Mouse (Mus musculus) midbrain, embryonic 12.5 days (tissue): ENCODE results near the gene Smad6. TPM values are rescaled to one million over a fixed set of nuclear protein-coding genes. Genes with fewer than 3 reads are reported as not detected.

Source experiments
- ATAC-seq: fragments of 200-750 bp; cut with Nextera tagmentation; 2 replicates; pipeline ENCODE4 v1.8.0; 2017; ENCODE audit warnings: low read depth, moderate TSS enrichment, moderate library complexity; ENCODE audit not compliant: low FRiP score
- H3K27ac ChIP-seq: fragments of 300-500 bp; sonication (generic); replicated peaks from 2 replicates; pipeline ENCODE4 v1.5.1; 2016; ENCODE audit warnings: mild to moderate bottlenecking
- H3K27me3 ChIP-seq: fragments of 300-500 bp; sonication (generic); 2 replicates; pipeline ENCODE4 v1.6.1; 2016; ENCODE audit warnings: mild to moderate bottlenecking
- H3K36me3 ChIP-seq: fragments of 300-500 bp; sonication (generic); 2 replicates; pipeline ENCODE4 v1.6.1; 2016
- H3K4me1 ChIP-seq: fragments of 300-500 bp; sonication (generic); 2 replicates; pipeline ENCODE4 v1.6.1; 2016
- H3K4me2 ChIP-seq: fragments of 300-500 bp; sonication (generic); replicated peaks from 2 replicates; pipeline ENCODE4 v1.6.1; 2016; ENCODE audit warnings: mild to moderate bottlenecking, moderate library complexity
- H3K4me3 ChIP-seq: fragments of 300-500 bp; sonication (generic); 2 replicates; pipeline ENCODE4 v1.5.1; 2016; ENCODE audit warnings: mild to moderate bottlenecking
- H3K9ac ChIP-seq: fragments of 300-500 bp; sonication (generic); replicated peaks from 2 replicates; pipeline ENCODE4 v1.6.1; 2016; ENCODE audit warnings: mild to moderate bottlenecking, moderate library complexity
- H3K9me3 ChIP-seq: fragments of 300-500 bp; sonication (generic); 2 replicates; pipeline ENCODE4 v1.6.1; 2016; ENCODE audit warnings: mild to moderate bottlenecking
- WGBS: fragments of 180-500 bp; shearing (Covaris S2); methylation state at CpG from one replicate; pipeline ENCODE4 v1.1.7; 2016; 5-methylcytosine and 5-hydroxymethylcytosine counted together
- polyA plus RNA-seq: library from polyadenylated mRNA; unstranded; fragments of >200 nt; fragmentation: Nextera tagmentation; extraction: Ambion mirVana; gene quantifications from 2 replicates; pipeline ENCODE4 v1.2.1, GENCODE M21; 2016

The Smad6 gene
- polyA plus RNA-seq, 1 experiment from 2014 or later = 7.8 TPM

GRCm38 (mm10) chr9:63919001-63919555 is 102.8 kb downstream of the Smad6 start:
- WGBS = 86% methylated on average over 18 of the region's 18 CpGs
- Histone ChIP-seq H3K27ac (no peak overlapping the region), H3K9me3 (no peaks in the 10 kb centered on the region)

GRCm38 (mm10) chr9:63918245-63918644 is 103.6 kb downstream of the Smad6 start:
- no peak for ATAC-seq
- WGBS = 63% methylated on average over 4 of the region's 4 CpGs
- Histone ChIP-seq H3K9me3 (no peaks in the 10 kb centered on the region), H3K4me1 (no peaks in the 10 kb centered on the region; the same call in 1 of the 2 replicates), H3K9ac (no peak overlapping the region), H3K4me3 (no peak overlapping the region), H3K27me3 (0 out of 2 replicates have a peak, but pooled peaks cover 7% of the 10 kb centered on the region), H3K4me2 (no peak overlapping the region), H3K36me3 (no peaks in the 10 kb centered on the region), H3K27ac (no peak overlapping the region)

More at GRCm38 (mm10) chr9:63919001-63919555, 102.8 kb downstream of the Smad6 start:
- Histone ChIP-seq H3K9ac (no peak overlapping the region), H3K36me3 (no peaks in the 10 kb centered on the region), H3K4me2 (no peak overlapping the region), H3K27me3 (0 out of 2 replicates have a peak, but pooled peaks cover 7% of the 10 kb centered on the region), H3K4me1 (no peaks in the 10 kb centered on the region; the same call in 1 of the 2 replicates), H3K4me3 (no peak overlapping the region)
- ATAC-seq = no peak

- Histone ChIP-seq H3K9me3 (no peaks in the 10 kb centered on the region), H3K9ac (no peak overlapping the region), H3K27ac (no peak overlapping the region), H3K4me3 (no peak overlapping the region), H3K36me3 (no peaks in the 10 kb centered on the region), H3K27me3 (0 out of 2 replicates have a peak, but pooled peaks cover 7% of the 10 kb centered on the region), H3K4me2 (no peak overlapping the region), H3K4me1 (peaks cover 3% of the 10 kb centered on the region; the same call in 1 of the 2 replicates)
- ATAC-seq = no peak
- WGBS = 79% methylated on average over 6 of the region's 6 CpGs
Observed at GRCm38 (mm10) chr9:63916441-63916840, 105.4 kb downstream of the Smad6 start.

GRCm38 (mm10) chr9:63915976-63916375 is 105.9 kb downstream of the Smad6 start:
- Histone ChIP-seq H3K4me2 (no peak overlapping the region), H3K9ac (no peak overlapping the region), H3K4me3 (no peak overlapping the region), H3K9me3 (no peaks in the 10 kb centered on the region), H3K36me3 (no peaks in the 10 kb centered on the region), H3K27ac (no peak overlapping the region), H3K4me1 (peaks cover 3% of the 10 kb centered on the region; the same call in 1 of the 2 replicates), H3K27me3 (0 out of 2 replicates have a peak, but pooled peaks cover 7% of the 10 kb centered on the region)
- no peak for ATAC-seq
- 66% methylated on average over 5 of the region's 5 CpGs for WGBS

- Histone ChIP-seq H3K36me3 (no peaks in the 10 kb centered on the region), H3K27me3 (0 out of 2 replicates have a peak, but pooled peaks cover 7% of the 10 kb centered on the region), H3K4me3 (no peak overlapping the region), H3K9ac (no peak overlapping the region), H3K9me3 (no peaks in the 10 kb centered on the region), H3K4me1 (peaks cover 3% of the 10 kb centered on the region; the same call in 1 of the 2 replicates), H3K4me2 (no peak overlapping the region), H3K27ac (no peak overlapping the region)
- ATAC-seq = no peak
- WGBS = 92% methylated on average over 5 of the region's 5 CpGs
Observed at GRCm38 (mm10) chr9:63914944-63915343, 106.9 kb downstream of the Smad6 start.

GRCm38 (mm10) chr9:63912051-63912450 is 109.8 kb downstream of the Smad6 start:
- no peak for ATAC-seq
- Histone ChIP-seq H3K4me1 (peaks cover 3% of the 10 kb centered on the region; the same call in 1 of the 2 replicates), H3K4me3 (no peak overlapping the region), H3K9ac (no peak overlapping the region), H3K36me3 (no peaks in the 10 kb centered on the region), H3K27me3 (peaks cover 7% of the 10 kb centered on the region; the same call in 1 of the 2 replicates), H3K27ac (no peak overlapping the region), H3K9me3 (no peaks in the 10 kb centered on the region), H3K4me2 (no peak overlapping the region)
- WGBS = 60% methylated on average over 9 of the region's 9 CpGs

GRCm38 (mm10) chr9:63909618-63910017 is 112.2 kb downstream of the Smad6 start:
- no peak overlapping the region for H3K9ac ChIP-seq
- no peak overlapping the region for H3K27ac ChIP-seq
- no peak overlapping the region for H3K4me3 ChIP-seq
- peaks cover 1% of the 10 kb centered on the region; the same call in 1 of the 2 replicates for H3K9me3 ChIP-seq
- ATAC-seq = no peak
- peaks cover 3% of the 10 kb centered on the region; the same call in 1 of the 2 replicates for H3K4me1 ChIP-seq
- no peaks in the 10 kb centered on the region; the same call in 1 of the 2 replicates for H3K27me3 ChIP-seq
- H3K36me3 ChIP-seq = no peaks in the 10 kb centered on the region
- no peak overlapping the region for H3K4me2 ChIP-seq
- WGBS = 20% methylated on average over 5 of the region's 5 CpGs

- H3K36me3 ChIP-seq = no peaks in the 10 kb centered on the region
- no peak for ATAC-seq
- H3K27ac ChIP-seq = no peak overlapping the region
- no peaks in the 10 kb centered on the region for H3K4me1 ChIP-seq
- no peaks in the 10 kb centered on the region; the same call in 1 of the 2 replicates for H3K27me3 ChIP-seq
- H3K4me3 ChIP-seq = no peak overlapping the region
- H3K4me2 ChIP-seq = no peak overlapping the region
- H3K9me3 ChIP-seq = peaks cover 9% of the 10 kb centered on the region; the same call in 1 of the 2 replicates
- WGBS = 77% methylated on average over 2 of the region's 2 CpGs
- no peak overlapping the region for H3K9ac ChIP-seq
Observed at GRCm38 (mm10) chr9:63904543-63904942, 117.3 kb downstream of the Smad6 start.

Other genes starting within 250 kb of the Smad6 start
- not detected in 2 replicates for gene Lctl, start 95.1 kb upstream of the Smad6 start, polyA plus RNA-seq
- gene Zwilch, start 151.0 kb upstream of the Smad6 start, polyA plus RNA-seq = 24.8 and 27.9 TPM in 2 replicates
- gene Rpl4, start 151.3 kb upstream of the Smad6 start, polyA plus RNA-seq = 799 and 822 TPM in 2 replicates
- gene Snapc5, start 157.2 kb upstream of the Smad6 start, polyA plus RNA-seq = 34.5 and 35.4 TPM in 2 replicates
- gene Uchl4, start 213.1 kb upstream of the Smad6 start, polyA plus RNA-seq = 2.3 and 2.6 TPM in 2 replicates
- gene Map2k1, start 231.6 kb upstream of the Smad6 start, polyA plus RNA-seq = 62.1 and 63.7 TPM in 2 replicates